Mouse (Mus musculus): ENCODE data around the gene Unc5b.

Gene Unc5b

GRCm38 (mm10) chr10:60716449-60716848, 114.9 kb downstream of the Unc5b start:
- DNase-seq, result no peak

Data from lung, postnatal 4 days (tissue).